Mouse (Mus musculus) B cell, adult 2 months (primary cell): ENCODE measurements around the gene Col2a1.

ENCODE experiments used
- DNase-seq, 2 experiments: peaks; one replicate each; pipeline ENCODE4 v3.0.0; 2022

The Col2a1 gene

DNA sequence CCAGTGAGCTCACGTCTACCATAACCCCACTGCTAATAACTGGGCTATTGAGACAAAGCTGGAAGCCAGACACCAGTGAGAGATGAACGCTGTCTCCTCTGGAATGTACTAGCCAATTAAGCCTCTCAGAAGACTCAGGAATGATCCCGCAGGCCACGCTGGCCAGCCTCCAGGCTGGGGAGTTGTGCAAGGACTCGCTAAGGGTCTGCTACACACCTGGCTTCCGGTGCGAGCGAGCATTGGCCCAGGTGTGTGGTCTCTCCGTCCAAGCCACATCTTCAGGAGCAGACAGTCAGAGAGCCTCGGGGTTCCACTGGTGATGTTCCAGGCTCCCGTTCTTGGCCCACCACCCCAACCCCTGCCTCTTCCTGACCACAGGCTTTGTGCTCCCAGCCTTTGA lies 48.1 kb downstream of the Col2a1 start:
- no peak for DNase-seq

GRCm38 (mm10) chr15:97955742-97956141 lies 48.8 kb downstream of the Col2a1 start:
- no peak for DNase-seq

DNA sequence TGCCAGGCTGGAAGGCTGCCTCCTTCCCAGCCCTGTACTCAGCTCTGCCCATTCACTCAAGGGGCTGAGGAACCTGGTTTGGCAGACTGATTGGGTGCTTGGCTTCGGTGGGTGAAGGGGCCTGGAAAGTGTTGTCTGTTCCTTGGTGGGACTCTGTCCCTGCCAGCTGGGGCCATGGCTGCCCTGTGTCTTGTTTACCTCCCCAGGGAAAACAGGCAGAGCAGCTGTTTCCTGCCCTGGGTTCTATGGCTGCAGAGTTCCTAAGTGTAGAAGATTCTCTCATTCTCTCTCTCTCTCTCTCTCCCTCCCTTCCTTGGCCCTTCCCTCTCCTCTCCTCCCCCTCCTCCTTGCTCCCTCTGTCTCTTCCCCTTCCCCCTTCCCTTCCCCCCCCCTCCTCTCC lies 49.2 kb downstream of the Col2a1 start:
- DNase-seq, result no peak

- peak; percentile 17 to 23 for DNase-seq
Observed at GRCm38 (mm10) chr15:97954671-97955070, 49.8 kb downstream of the Col2a1 start.

- no peak for DNase-seq
Observed at GRCm38 (mm10) chr15:97952889-97953189, 51.7 kb downstream of the Col2a1 start.

DNA sequence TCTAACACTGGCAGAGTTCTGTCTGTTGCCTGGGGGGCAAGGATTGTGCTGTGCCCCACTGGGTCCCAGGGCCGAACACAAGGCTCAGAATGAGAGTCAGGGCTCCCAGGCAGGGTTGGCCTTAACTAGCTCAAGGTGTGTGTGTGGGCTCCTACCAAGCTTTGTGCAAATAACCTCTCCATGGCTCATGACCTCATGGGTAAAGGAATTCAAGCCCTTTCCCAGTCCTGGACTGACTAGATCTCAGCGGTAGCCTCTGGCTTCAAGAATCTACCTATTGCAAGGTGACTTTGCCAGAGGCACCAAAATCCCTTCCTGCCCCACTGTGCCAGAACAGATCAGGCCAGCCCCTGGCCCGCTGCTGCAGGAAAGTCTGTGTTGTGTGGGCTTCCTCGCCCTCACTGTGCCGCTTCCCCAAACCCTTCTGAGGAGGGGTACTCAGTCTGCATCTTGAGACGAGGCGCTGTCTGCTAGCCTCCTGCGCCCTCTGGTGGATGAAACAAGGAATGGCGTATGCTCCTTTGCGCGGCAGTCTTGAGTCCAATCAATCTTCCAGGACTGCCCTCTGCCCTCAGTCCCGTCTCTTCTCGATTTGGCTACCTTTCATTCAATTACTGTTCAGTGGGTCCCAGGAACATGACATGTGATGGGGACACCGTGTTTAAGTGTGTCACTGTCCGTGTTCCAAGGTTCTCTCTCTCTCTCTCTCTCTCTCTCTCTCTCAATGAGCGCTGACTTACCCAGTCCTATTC lies 52.2 kb downstream of the Col2a1 start:
- peak; percentile 64 to 68 for DNase-seq

- no peak for DNase-seq
Observed at GRCm38 (mm10) chr15:97950240-97950639, 54.3 kb downstream of the Col2a1 start.

DNA sequence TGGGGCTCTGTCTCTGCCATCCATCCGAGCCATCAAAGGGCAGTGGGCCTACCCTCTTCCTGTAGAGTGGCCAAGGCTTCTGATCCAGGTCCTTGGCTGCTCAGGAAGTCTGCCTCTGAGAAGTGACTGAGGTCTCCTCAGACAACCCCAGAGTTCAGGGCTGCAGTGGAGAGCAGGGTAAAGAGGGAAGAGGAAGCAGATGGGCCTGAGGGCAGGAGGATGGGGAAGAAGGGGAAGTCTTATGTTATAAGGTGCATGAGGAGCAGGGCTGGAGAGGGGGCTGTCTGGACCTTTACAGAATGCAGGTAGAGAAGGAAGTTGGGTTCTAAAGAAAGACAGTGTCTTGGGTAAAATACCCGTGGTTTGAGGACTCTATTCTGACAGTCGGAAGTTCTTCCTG lies 54.8 kb downstream of the Col2a1 start:
- no peak for DNase-seq

- DNase-seq, result no peak
Observed at GRCm38 (mm10) chr15:97948720-97949119, 55.8 kb downstream of the Col2a1 start.

DNA sequence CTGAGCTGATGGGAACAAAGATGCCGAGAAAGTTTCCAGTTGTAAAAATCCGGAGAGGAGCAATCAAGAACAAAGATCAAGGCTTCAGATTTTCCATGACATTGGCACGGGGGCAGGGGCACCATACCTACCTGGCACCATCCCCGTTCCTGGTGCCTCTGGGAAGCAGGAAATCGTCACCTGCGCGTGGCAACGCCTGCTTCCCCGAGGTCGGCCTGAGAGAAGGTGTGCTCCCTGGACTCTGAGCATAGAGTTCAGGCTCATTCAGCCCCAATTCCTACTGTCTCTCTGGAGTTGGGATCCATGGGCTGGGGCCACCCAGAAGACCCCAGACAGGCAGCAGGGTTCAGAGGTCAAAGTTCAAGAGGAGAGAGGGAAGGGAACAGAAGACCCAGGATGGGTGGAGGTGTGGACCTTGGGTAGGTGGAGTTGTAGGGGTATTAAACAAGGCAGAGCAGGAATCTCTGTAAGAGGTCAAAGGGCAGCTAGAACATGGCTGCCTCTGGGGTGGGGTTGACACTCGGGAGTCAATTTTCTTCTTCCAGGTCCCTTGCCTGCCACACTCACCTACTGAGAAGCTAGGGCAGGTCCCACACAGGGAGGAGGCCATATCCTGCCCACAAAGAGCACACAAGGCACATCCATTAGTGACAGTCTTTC lies 58.7 kb downstream of the Col2a1 start:
- no peak for DNase-seq

DNA sequence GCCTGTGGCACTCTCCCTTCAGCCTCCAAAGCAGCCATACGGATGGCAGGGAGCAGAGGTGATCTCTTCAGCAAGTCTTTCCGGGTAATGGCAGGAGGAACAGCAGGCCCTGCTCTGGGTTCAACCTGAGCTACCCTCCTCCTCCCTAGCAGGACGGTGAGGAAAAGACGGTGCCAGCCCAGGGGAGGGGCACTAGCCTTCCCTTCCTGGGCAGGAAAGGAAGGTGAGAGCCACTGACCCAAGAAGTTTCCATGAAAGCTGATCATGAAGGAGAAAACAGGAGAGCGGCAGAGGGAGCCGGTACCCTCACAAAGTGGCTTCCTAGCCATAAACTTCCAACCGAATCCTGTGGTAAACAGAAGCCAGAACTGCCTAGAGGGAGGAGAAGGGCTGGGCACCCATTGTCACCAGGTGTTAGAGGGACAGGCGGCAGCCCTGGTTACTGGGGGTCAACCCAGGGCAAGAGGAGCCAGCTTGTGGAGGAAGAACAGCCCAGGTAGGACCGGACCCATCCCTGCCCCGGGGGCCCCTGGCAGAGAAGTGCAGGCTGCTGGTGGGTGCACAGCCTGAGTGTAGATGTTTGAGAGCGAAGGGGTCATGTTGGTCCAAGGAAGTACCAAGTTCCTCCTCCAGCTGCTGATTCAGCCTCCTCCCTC lies 59.4 kb downstream of the Col2a1 start:
- no peak for DNase-seq

DNA sequence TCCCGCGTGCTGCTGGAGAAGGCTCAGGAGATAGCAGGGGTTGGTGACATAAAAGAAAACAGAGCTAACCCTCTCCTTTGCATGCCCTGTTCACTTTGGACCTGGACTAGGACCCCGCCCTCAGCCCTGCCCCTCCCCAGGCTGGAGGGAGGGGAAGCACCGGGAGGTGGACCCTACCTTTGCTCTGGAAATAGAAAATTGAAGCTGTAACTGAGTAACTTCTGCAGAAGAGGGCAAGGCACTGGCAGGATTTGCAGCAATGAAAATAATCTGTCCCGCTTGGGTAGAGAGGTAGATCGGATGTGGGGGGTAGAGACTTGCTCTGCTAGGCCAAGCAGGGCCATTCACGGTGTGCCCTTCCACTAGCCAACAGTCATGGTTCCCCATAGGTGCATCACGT lies 61.1 kb downstream of the Col2a1 start:
- no peak for DNase-seq

DNA sequence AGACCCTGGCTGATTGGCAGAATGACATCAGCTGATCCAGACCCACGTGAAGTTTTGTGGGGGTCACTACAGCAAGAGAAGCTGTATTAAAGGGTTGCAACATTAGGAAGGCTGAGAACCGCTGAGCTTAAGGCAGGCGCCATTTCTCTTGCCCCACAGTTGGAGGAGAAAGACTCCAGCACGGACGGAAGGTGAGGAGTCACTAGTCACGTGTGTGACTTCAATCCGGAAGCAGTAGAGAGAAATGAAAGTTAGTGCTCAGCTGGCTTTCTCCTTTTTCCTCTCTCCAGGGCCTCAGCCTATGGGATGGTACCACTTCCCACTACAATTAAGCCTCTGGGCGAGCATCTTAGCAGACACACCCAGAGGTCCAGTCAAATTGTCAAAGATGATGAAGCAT lies 62.0 kb downstream of the Col2a1 start:
- DNase-seq, result no peak

GRCm38 (mm10) chr15:97941306-97941705 lies 63.2 kb downstream of the Col2a1 start:
- no peak for DNase-seq

- DNase-seq, result no peak
Observed at GRCm38 (mm10) chr15:97940088-97940487, 64.4 kb downstream of the Col2a1 start.

GRCm38 (mm10) chr15:97938580-97938979 lies 65.9 kb downstream of the Col2a1 start:
- DNase-seq, result no peak

DNA sequence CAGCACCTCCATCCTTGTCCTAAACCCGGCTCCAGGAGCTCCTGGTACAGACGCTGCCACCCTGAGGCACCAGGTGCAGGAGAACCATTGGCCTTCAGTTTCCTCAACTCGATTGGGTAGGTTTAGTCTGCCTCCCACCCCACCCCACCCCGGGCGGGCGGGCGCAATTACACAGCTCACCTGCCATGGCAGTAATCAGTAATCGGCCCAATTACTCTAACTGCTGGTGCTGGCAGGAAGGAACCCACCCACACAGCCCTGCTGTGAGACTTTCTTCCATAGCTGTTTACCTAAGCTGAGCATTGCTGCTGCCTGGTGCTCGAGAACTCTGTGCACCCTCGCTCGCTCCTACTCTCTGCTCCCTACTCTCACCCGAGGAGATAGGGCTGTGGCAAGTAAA lies 72.1 kb downstream of the Col2a1 start:
- DNase-seq, result no peak

DNA sequence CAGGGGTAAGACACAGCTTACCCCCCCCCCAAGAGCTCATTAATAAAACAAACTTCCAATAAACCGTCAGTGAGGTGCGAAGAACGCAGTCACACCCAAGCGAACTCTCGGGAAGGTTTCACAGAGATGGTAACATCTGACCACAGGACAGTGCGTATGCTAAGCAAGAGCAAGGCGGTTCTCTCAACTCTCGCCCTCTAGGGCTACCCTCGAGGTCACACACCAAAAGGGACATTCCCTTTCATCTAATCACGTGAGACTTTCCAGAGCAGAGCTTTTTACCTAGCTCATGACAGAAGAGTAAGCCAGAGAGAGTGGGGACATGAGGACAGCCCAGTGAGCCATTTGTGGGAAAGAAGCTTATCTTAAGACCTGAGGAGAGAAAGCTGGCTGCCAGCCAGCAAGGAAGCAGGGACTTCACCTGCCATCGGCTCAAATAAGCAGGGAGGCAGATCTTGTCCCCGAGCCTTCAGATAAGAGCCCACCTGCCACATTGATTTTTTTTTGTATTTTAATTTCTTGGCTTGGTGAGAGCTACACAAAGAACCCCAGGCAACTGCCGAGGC lies 75.2 kb downstream of the Col2a1 start:
- DNase-seq, result no peak

DNA sequence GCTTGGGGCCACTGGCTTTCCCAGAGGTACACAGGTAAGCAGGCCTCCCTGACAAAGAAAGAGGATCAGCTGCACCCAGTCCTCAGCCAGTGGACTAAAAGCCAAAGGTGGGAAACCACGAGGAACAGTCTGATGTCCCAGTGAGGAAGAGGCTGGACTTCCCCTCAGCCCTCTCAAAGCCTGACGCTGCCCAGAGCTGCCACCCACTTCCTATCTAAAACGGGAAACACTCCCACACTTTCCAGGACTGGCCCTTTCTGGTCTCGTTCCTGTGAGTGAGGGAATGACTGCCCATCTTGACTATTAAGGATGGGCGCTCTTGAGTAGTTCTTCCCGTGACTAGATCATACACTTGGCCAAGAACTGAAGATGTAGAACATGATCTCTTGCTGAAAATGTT lies 76.7 kb downstream of the Col2a1 start:
- DNase-seq, result no peak

DNA sequence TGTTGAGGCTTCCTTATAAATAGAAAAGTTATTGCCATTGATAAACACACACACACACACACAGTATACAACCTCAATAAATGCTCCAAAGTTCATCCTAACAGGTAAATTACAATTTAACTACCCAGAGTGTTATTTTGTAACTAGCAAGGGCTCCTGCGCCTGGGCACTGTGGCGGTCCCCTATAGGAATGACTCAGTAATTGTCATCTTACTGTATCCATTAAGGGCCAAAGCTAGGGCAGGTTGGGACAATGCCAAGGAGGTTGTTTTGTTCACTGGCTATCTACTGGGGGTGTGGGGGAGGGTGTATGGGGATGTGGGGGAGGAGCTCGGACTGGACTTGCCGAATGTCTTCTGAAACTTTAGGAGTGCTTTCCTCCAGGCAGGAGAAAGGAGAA lies 77.5 kb downstream of the Col2a1 start:
- DNase-seq, result no peak
